Mouse (Mus musculus): ENCODE measurements at regions not wholly inside any gene's neighbourhood (a gene's known extent, or its start where the extent isn't known, plus 50 kb on each side); places are given as distances from the start of the nearest gene placed in this dataset.
A peak's percentile ranks its signal among the peaks of the same experiment; 100 is the strongest.

GRCm38 (mm10) chr19:36235131-36235530 is 113.0 kb upstream of the Pcgf5 start:
- no peak for DNase-seq

DNA sequence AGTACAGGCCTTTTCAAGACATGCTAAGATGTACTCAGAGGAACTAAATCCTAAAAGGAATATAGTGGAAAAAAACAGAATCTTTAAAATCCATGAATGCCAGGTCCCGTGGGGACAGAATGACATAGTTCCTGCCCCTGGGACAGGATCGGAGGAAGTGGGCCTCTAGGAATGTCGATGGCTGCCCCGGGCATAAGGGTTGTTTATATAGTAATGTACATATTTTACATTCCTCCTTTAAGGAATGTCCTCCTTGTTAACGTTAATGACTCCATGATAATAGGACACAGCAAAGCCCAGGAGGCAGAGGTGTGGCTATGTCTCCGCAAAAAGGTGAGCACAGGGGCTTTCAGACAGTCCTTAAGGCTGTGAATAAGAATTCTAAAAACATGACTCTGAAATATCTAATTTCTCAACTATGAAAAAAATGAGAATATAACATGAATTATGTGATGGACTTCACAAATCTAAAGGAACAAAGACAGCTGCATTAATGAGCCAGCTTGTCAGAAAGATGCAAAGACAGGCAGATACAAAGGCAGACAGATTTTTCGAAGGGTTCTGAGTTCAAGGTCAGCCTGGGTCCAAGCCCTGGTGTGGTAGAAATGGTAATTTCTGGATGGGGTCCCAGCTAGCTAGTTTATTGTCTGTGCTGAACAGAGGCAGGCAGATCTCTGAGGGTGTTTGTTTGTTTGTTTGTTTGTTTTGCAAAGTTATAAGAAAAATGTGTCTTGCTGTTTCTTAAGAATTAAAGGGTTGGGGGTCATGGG is 111.3 kb upstream of the Pcgf5 start:
- DNase-seq: no peak

- DNase-seq: no peak
These were observed 110.4 kb upstream of the Pcgf5 start for GRCm38 (mm10) chr19:36237751-36238150.

DNA sequence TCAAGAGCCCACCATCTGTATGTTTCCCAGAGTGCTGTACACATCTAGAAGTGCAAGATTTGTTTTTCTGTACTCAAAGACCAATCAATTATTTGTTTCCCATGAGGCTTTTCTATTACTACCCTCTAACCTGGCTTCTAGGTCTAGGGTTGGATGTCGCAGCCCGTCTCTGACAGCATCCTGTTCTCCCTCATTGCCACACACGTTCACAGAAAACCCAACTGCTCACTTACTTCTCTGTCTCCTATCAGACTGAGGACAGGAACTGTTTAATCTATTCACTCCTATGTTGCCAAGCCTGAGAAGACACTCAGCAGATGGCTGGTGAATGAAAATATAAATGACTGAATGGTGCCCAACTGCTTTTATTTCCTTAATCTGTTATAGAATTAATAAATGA is 109.6 kb upstream of the Pcgf5 start:
- no peak for DNase-seq

DNA sequence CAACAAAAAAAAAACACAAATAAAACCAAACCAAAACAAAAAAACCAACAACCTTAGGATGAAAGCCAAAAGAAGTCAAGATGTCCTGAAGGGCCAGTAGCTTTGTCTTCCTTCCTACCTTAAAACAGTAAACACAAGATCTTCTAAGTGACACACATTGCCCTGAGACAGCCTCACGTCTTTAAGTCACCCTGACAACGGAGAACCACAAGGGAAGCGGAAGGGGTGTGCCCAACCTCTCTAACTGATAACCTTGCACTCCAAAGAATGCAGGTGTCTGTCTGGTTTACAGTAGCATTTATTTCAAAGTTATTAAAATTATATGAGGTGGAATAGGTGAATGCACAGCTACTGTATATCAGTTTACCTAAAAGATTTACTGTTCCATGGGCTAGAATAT is 105.7 kb upstream of the Pcgf5 start:
- DNase-seq: no peak

DNA sequence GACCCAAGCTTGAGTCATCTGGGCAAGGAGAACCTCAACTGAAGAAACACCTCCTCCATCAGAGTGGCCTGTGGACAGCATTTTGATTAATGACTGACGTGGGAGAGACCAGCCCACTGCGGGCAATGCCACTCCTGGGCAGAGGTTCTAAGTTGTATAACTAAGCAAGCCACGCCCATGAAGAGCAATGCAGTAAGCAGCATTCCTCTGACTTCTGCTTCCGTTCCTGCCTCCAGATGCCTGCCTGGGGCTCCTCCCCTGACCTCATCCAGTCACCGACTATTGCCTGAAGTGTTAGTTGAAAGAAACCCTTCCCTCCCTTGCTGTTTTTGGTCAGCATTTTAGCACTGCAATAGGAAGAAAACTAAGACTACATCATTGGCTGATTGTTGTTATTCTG is 105.2 kb upstream of the Pcgf5 start:
- no peak for DNase-seq

- no peak for DNase-seq
These were observed 95.6 kb upstream of the Pcgf5 start for GRCm38 (mm10) chr19:36252522-36252921.

GRCm38 (mm10) chr19:36257748-36258538 is 90.2 kb upstream of the Pcgf5 start:
- DNase-seq: peak; percentile 10

DNA sequence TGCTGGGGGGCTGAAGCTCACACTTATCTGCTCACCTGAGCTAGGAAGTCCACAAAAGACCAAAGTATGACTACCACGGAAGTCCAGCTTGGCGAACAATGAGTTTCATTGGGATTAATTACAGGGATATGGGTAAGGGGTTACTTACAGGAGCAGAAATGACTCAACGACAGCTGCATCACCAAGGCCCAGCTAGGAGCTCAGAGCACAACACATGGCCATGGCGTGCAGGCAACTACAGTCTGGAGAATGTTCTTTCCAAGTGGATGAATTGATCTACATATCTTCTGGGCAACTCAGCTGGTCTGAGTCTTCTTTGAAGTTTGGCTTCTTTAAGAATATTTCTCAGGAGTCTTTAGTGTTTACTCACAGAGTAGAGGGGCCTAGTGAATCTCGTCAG is 86.3 kb upstream of the Pcgf5 start:
- DNase-seq: no peak

DNA sequence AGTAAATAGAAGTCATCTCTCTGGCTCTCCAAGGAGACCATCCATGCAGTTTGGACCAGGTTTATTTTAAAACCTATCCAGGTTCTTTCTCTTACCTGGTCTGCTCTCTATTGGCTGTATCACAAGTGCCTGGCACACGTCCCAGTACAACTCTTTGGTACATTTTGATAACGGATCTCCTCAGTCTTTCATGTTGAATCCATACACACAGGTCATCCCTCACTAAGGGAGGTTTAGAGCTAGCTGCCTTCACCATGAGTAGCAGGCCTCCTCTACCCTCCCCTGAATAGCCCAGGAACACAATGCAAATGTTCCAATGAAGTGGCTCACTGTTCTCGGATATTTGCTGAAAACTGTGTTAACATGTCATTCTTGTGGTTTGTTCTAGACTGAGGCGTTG is 84.2 kb upstream of the Pcgf5 start:
- DNase-seq: no peak

- no peak for DNase-seq
These were observed 83.7 kb upstream of the Pcgf5 start for GRCm38 (mm10) chr19:36264397-36264796.

DNA sequence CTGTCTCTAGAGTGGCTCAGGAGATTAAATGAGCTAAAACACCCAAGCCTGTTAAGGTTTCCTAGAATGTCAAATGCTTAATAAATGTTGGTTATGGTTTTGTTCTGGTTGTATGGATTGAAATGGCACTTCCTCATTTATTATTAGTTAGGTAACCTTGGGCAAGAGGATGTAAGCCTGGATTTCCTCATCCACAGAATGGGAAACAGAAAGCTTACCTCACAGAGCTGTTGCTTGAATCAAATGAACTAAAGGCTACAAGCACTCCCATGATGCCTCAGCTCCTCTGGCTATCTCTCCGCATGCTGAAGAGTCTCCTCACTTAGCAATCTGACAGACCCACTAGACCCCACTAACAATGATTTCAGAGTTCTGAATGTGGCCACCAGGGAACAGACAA is 82.8 kb upstream of the Pcgf5 start:
- DNase-seq: no peak

GRCm38 (mm10) chr19:36266346-36266745 is 81.8 kb upstream of the Pcgf5 start:
- no peak for DNase-seq

- no peak for DNase-seq
These were observed 74.6 kb upstream of the Pcgf5 start for GRCm38 (mm10) chr19:36273466-36273865.

DNA sequence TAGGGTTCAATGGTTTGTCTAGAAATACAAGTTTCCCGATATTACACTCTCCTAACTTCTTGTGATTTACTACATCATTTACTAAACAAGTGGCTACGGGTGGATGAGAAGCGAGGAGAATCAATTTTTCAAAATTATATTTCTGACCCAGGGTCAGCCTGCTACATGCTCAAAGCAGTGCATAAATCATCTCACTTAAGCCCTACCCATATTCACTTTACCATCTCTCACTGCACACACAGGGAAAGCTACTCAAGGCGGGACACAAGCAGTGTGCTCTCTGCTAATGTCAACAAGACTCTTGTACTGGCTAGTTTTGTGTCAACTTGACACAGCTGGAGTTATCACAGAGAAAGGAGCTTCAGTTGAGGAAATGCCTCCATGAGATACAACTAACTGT is 62.6 kb upstream of the Pcgf5 start:
- DNase-seq: no peak

GRCm38 (mm10) chr19:36290778-36291177 is 57.3 kb upstream of the Pcgf5 start:
- no peak for DNase-seq

DNA sequence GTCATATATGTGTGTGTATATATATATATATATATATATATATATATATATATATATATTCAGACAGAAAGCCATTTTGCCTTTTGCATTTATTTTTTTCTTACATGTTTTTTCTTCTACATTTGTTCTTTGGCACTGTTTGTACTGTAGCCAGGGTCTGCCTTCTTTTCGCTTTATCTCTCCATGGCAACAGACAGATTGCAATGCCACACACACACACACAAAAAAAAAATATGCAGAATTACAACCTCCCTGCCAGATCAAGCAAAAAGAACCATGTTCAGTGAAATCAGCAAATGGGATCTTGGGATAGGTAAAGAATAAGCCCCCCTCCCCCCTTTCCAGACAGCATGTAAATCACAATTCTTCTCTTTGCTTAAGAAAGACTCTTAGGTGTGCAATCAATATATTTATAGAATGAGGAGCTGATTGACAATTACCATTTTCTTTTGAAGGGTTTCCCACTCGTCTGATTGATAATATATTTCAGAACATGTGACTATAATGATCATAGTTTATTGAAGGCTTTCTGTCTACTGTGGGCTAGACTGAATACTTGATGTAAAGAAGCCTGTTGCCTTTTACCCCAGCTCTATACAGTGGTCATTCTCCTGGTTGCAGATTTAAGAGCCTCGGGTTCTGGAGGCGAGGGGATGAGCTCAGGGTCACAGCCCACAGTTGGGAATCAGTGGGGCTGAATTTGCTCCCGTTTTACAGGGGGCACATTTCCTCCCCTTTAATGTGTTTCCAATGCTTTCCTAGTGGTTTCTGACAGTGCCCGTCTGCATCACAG is 54.7 kb upstream of the Pcgf5 start:
- no peak for DNase-seq

All from kidney, postnatal 10 days (tissue).